ENCODE assay signal across 9 mouse cellular contexts in genomic region chr13:96010861-96011511, GRCm38 (mm10).
DNase-seq lines count a peak whose midpoint lies in the region; ATAC-seq and TF ChIP-seq lines count a peak whose summit lies in the region.
"Had no signal": no experiment of that assay in that cellular context is flagged by ENCODE, and none has a peak within 500 bp of the region (broad histone marks: within the 10 kb centered on the region; RNA-seq: fewer than 3 reads in every experiment).

No protein-coding gene starts in this region.

- no peak overlapping the region for H3K27ac ChIP-seq in kidney, postnatal 0 days
- H3K27ac ChIP-seq in kidney, adult 2 months (ENCODE audit: insufficient read depth, low read depth, low read length): no peak overlapping the region
- H3K27ac ChIP-seq in hindbrain, embryonic 12.5 days: peak overlapping the region; percentile 72
- H3K27ac ChIP-seq: limb, embryonic 15.5 days had no signal

- no peak overlapping the region for H3ac ChIP-seq in myocyte (ENCODE audit: control insufficient read depth, insufficient read length)

- H3K79me2 ChIP-seq in myocyte (ENCODE audit: control insufficient read depth, insufficient read depth): no peaks in the 10 kb centered on the region

- no peak overlapping the region for H3K4me3 ChIP-seq in kidney, postnatal 0 days (replicated peaks; ENCODE audit: low read depth, low read length)
- H3K4me3 ChIP-seq in kidney, adult 2 months (ENCODE audit: insufficient read depth, low read depth, low read length): no peak overlapping the region
- H3K4me3 ChIP-seq in hindbrain, embryonic 12.5 days: no peak overlapping the region
- no peak overlapping the region for H3K4me3 ChIP-seq in myocyte
- H3K4me3 ChIP-seq: limb, embryonic 15.5 days had no signal

- WGBS in kidney, postnatal 0 days: 24% methylated on average over 11 of the region's 11 CpGs
- WGBS in kidney, adult 2 months: 20% methylated on average over 11 of the region's 11 CpGs
- WGBS in hindbrain, embryonic 12.5 days: 44% methylated on average over 11 of the region's 11 CpGs

- no peak overlapping the region for H3K9ac ChIP-seq in kidney, postnatal 0 days (ENCODE audit: low read depth, low read length)
- no peak overlapping the region for H3K9ac ChIP-seq in hindbrain, embryonic 12.5 days
- H3K9ac ChIP-seq: limb, embryonic 15.5 days had no signal

- H3K4me2 ChIP-seq in kidney, postnatal 0 days (ENCODE audit: low read length): no peak overlapping the region
- no peak overlapping the region for H3K4me2 ChIP-seq in hindbrain, embryonic 12.5 days (replicated peaks)
- H3K4me2 ChIP-seq in myocyte (ENCODE audit: low read depth): peak overlapping the region; percentile 69
- H3K4me2 ChIP-seq: limb, embryonic 15.5 days had no signal

- DNase-seq in kidney, postnatal 0 days (ENCODE audit: low spot score): peak; percentile 7
- DNase-seq in kidney, adult 2 months: no peak
- DNase-seq in adrenal gland, adult 8-10 months: peak; percentile 78
- no peak for DNase-seq in kidney, adult 11 months
- DNase-seq in spleen, postnatal 14 days (ENCODE audit: low spot score in 2 of 2): no peak
- no peak for DNase-seq in thymus, postnatal 4 days

- no peaks in the 10 kb centered on the region for H3K4me1 ChIP-seq in kidney, postnatal 0 days (replicated peaks; ENCODE audit: insufficient read depth, low read length)
- no peaks in the 10 kb centered on the region for H3K4me1 ChIP-seq in kidney, adult 2 months (ENCODE audit: control insufficient read depth, insufficient read depth, low read length)
- peaks cover 9% of the 10 kb centered on the region for H3K4me1 ChIP-seq in hindbrain, embryonic 12.5 days
- H3K4me1 ChIP-seq: limb, embryonic 15.5 days had no signal

- H3K9me3 ChIP-seq in kidney, postnatal 0 days (replicated peaks; ENCODE audit: low read length): no peaks in the 10 kb centered on the region
- no peaks in the 10 kb centered on the region for H3K9me3 ChIP-seq in hindbrain, embryonic 12.5 days (replicated peaks)
- H3K9me3 ChIP-seq: limb, embryonic 15.5 days had no signal

- no peaks in the 10 kb centered on the region for H3K36me3 ChIP-seq in kidney, postnatal 0 days (ENCODE audit: insufficient read depth, low read length)
- no peaks in the 10 kb centered on the region for H3K36me3 ChIP-seq in kidney, adult 2 months (ENCODE audit: control insufficient read depth, insufficient read depth, low read length)
- no peaks in the 10 kb centered on the region for H3K36me3 ChIP-seq in hindbrain, embryonic 12.5 days
- no peaks in the 10 kb centered on the region for H3K36me3 ChIP-seq in myocyte (ENCODE audit: control insufficient read depth, insufficient read depth)
- H3K36me3 ChIP-seq: limb, embryonic 15.5 days had no signal

- H3K27me3 ChIP-seq in kidney, postnatal 0 days (ENCODE audit: insufficient read depth, low read length): no peaks in the 10 kb centered on the region
- H3K27me3 ChIP-seq in kidney, adult 2 months (replicated peaks; ENCODE audit: control insufficient read depth, insufficient read depth, low read length): no peaks in the 10 kb centered on the region
- no peaks in the 10 kb centered on the region for H3K27me3 ChIP-seq in hindbrain, embryonic 12.5 days
- no peaks in the 10 kb centered on the region for H3K27me3 ChIP-seq in myocyte (ENCODE audit: control insufficient read depth, insufficient read depth, insufficient read length)
- H3K27me3 ChIP-seq: limb, embryonic 15.5 days had no signal

- no peak for ATAC-seq in kidney, postnatal 0 days (replicated peaks; ENCODE audit: low FRiP score, low read depth)
- peak; percentile 88 for ATAC-seq in hindbrain, embryonic 12.5 days (ENCODE audit: low FRiP score)

- no peak for TF ChIP-seq CTCF in kidney, postnatal 0 days (IDR thresholded peaks at IDR 0.05; ENCODE audit: low read depth)
- TF ChIP-seq CTCF in kidney, adult 2 months (conservative IDR thresholded peaks at IDR 0.05; ENCODE audit: insufficient read depth, insufficient read length, low read depth, low read length): no peak

- TF ChIP-seq POLR2A in kidney, adult 2 months (IDR thresholded peaks at IDR 0.05; ENCODE audit: low read depth, low read length): no peak
- TF ChIP-seq POLR2A in myocyte (IDR thresholded peaks at IDR 0.05; ENCODE audit: insufficient read length, low read depth): no peak

TF ChIP-seq in myocyte, 11 proteins besides CTCF, POLR2A, EP300 and RAD21:
- TF ChIP-seq REST (IDR thresholded peaks at IDR 0.05; ENCODE audit: insufficient read depth, insufficient read length): no peak
- no peak for TF ChIP-seq POLR2AphosphoS2 (IDR thresholded peaks at IDR 0.05; ENCODE audit: insufficient read length, low read depth)
- no peak for TF ChIP-seq SRF (IDR thresholded peaks at IDR 0.05; ENCODE audit: control insufficient read depth, insufficient read length, low read depth)
- TF ChIP-seq CEBPB (IDR thresholded peaks at IDR 0.05; ENCODE audit: insufficient read depth, poor library complexity, severe bottlenecking): no peak
- TF ChIP-seq MAX (IDR thresholded peaks at IDR 0.05; ENCODE audit: low read depth): peak; percentile 46
- no peak for TF ChIP-seq TCF12 (IDR thresholded peaks at IDR 0.05; ENCODE audit: insufficient read depth, poor library complexity, severe bottlenecking)
- no peak for TF ChIP-seq MYOD1 (IDR thresholded peaks at IDR 0.05; ENCODE audit: control insufficient read depth in 1 of 3, insufficient read length in 2 of 3, low read depth in 2 of 3)
- TF ChIP-seq TCF3 (IDR thresholded peaks at IDR 0.05; ENCODE audit: insufficient read length, low read depth): no peak
- TF ChIP-seq MYOG (IDR thresholded peaks at IDR 0.05; ENCODE audit: control insufficient read depth in 1 of 3, insufficient read depth in 1 of 3, insufficient read length in 2 of 3, low read depth in 2 of 3): no peak
- no peak for TF ChIP-seq E2F4 (IDR thresholded peaks at IDR 0.05; ENCODE audit: insufficient read depth)
- TF ChIP-seq USF1 (IDR thresholded peaks at IDR 0.05; ENCODE audit: low read depth): peak; percentile 72

Comparison
In these comparisons a context has a peak if more than half of its experiments do, and no peak if none do; other contexts are left out.
1. DNase-seq: peak in kidney, postnatal 0 days (single experiment) and adrenal gland, adult 8-10 months (single experiment); none in kidney, adult 2 months (single experiment), kidney, adult 11 months (single experiment), spleen, postnatal 14 days (0 of 2) and thymus, postnatal 4 days (single experiment).